Mouse (Mus musculus): ENCODE measurements at regions not wholly inside any gene's neighbourhood (a gene's known extent, or its start where the extent isn't known, plus 50 kb on each side); places are given as distances from the start of the nearest gene placed in this dataset.
"Not testable (repeated sequence)": the region's sequence is repeated elsewhere in the genome, so short reads cannot be mapped to it uniquely, and the experiment has no call there.

DNA sequence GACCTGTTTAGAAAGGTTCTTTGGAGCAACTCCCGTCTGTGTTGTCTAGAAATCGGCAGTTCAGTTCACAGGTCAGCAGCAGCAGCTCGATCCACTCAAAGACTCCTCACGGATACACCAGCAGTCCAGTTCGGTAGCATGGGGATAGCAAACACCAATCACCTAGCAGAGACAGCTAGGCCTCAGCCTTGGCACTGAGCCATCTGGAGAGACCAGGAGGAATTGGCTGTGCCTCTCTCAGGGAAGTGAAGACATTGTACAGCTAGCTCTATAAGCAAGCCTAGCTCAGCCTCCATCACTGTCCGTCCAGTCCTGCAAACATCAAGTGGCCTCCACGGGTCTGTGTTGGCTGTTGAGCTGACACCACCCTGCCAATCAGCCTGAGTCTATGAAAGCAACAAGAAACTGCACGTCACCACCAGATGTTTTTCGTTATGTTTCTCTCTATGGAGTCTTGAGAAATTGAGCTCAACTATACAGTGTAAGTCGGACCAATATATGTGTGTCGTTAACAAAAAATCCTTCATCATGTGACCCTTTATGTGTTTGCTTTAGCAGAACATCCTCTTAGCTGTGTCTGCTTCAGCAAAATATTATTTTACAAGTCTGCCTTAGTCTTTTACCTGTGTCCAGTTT is 209.3 kb downstream of the Plxna1 start:
- peak; percentile 17 for DNase-seq (ENCODE audit: low read depth, low spot score)

GRCm38 (mm10) chr6:89157501-89157900 is 204.9 kb downstream of the Plxna1 start:
- no peak for DNase-seq (ENCODE audit: low read depth, low spot score)

GRCm38 (mm10) chr6:89160051-89160450 is 202.4 kb downstream of the Plxna1 start:
- DNase-seq (ENCODE audit: low read depth, low spot score), result no peak

DNA sequence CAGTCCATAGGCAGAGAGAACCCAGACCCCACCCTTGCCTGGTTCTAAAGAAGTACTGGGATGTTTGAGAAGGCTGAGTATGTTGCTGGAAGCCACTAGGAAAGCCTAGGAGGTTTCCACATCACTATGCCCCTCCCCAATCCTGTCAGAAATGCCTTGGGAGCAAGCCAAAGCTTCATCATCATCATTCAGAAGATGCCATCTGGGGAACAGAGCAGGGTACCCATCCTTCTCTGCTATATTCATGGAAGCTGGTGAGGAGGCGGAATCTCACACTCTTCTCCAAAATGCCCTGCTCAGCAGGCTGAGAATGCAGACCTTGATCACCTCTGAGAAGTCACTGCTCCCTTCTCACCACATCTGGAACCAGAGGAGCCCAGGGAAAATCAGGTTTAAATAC is 200.7 kb downstream of the Plxna1 start:
- no peak for DNase-seq (ENCODE audit: low read depth, low spot score)

- DNase-seq (ENCODE audit: low read depth, low spot score), result no peak
Measured at GRCm38 (mm10) chr6:89169520-89169919, 192.9 kb downstream of the Plxna1 start.

GRCm38 (mm10) chr6:89184920-89185319 is 177.5 kb downstream of the Plxna1 start:
- DNase-seq (ENCODE audit: low read depth, low spot score), result not testable (repeated sequence)

DNA sequence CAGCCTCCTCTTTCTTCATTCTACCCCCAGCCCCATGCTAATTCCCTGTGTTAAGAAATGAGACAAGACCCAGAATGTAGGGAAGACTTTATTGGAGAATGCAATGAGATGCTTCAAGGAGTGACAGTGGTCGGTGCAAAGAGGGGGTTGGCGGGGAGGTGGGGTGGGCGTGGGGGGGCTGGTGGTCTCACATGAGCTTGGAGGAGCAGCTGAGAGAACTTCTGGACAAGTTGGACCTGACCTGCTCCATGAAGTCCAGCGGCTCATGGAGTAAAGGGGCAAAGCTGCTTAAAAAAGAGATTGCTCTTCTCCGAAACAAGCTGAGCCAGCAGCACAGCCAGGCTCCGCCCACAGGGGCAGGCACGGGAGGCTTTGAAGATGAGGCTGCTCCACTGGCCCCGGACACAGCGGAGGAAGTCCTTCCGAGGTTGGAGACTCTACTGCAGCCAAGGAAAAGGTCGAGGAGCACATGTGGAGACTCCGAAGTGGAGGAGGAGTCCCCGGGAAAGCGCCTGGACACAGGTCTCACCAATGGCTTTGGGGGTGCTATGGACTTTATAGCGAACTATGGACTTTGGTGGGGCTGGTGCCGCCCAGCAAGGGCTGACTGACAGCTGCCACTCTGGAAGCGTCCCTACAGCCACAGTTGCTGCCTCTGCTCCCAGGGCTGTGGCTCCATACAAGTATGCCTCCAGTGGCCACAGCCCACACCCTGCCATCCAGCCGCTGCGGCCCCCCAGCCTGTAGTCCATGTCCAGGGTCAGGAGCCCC is 161.7 kb downstream of the Plxna1 start:
- DNase-seq (ENCODE audit: low read depth, low spot score), result not testable (repeated sequence)

DNA sequence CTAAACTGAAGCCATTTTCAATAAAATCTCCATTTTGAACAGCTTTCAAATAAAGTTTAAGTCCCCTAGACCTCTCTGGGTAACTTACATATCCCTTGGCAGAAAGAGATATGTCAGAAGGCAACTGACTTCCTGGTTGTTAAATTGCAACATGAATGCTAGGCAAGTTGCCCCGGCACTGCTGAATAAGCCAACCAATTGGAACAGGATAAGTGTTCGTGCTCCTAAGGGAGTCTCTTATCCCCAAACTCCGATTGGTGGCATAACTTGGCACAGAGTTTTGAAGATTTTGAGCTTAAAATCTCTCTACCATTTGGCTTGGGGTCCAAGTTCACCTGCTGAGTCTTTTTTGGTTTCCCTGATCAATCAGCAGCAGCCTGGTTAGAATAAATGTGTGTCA is 147.4 kb downstream of the Plxna1 start:
- DNase-seq (ENCODE audit: low read depth, low spot score), result no peak

DNA sequence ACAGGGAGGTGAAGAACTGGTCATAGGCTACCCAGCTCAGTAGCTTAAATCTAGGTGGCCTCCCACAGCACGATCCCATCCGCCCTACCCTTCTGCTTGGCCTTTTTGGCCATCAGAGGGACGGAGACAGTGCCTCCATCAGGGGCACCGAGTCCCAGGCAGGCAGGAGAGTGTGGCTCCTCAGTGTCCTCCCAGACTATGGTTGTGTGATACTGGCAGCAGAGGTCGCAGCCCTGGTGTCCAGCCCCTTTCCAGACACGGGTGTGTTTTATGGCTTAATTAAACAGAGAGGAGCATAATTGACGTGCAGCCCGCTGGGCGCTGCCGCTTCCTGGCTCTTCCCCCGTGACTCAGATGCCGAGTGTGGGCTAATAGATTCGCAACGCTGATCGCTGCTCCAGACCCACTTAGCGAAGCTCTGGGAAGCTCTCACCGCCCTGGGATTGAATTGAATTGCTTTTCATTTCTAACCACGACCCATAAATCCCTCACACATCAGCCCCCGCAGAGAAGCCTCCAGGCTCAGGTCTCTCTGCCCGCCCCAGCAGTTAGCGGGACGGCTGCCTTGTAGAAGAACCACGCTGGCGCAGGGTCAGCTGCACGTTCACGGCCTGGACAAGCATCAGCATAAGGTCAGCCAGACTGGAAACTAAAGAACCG is 126.9 kb downstream of the Plxna1 start:
- peak; percentile 34 for DNase-seq (ENCODE audit: low read depth, low spot score)

- DNase-seq (ENCODE audit: low read depth, low spot score), result no peak
Measured at GRCm38 (mm10) chr6:89236226-89236625, 126.2 kb downstream of the Plxna1 start.

DNA sequence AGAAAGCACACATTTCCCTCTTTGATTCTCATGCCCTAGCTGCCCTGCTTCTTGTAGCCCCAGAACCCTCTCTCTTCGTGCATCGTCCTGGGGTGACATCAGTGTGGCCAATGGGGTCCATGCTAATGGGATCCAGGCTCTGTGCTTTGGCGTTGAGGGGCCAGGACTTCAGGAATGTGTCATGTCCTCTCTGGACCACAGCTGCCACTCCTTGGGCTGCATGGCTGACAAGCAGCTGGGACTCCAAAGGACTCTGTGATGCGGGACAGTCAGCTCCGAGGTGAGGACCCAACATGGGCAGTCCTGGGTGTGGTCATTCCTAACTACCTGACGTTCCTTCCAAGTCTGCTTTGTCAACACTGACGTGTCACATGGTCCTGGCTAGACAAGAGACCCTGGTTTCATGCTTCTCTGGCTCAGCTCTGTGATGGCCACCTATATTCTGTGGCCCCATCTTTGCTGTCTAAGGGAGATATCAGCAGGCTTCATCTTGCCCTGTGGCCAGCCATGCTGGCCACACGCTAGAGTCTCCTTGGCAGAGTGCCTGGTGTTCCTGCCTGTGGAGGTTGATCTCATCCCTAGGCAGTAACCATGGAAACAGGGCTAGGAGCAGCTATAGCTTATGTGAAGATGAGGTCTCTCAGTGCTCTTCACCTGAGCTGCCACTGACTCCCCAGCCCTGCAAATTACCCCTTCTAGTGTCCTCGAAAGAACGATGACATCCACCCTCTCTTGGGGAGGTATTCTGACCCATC is 125.4 kb downstream of the Plxna1 start:
- DNase-seq (ENCODE audit: low read depth, low spot score), result no peak

- no peak for DNase-seq (ENCODE audit: low read depth, low spot score)
Measured at GRCm38 (mm10) chr6:89238871-89239270, 123.5 kb downstream of the Plxna1 start.

GRCm38 (mm10) chr6:89239511-89239910 is 122.9 kb downstream of the Plxna1 start:
- no peak for DNase-seq (ENCODE audit: low read depth, low spot score)

- no peak for DNase-seq (ENCODE audit: low read depth, low spot score)
Measured at GRCm38 (mm10) chr6:89240168-89240705, 122.2 kb downstream of the Plxna1 start.

DNA sequence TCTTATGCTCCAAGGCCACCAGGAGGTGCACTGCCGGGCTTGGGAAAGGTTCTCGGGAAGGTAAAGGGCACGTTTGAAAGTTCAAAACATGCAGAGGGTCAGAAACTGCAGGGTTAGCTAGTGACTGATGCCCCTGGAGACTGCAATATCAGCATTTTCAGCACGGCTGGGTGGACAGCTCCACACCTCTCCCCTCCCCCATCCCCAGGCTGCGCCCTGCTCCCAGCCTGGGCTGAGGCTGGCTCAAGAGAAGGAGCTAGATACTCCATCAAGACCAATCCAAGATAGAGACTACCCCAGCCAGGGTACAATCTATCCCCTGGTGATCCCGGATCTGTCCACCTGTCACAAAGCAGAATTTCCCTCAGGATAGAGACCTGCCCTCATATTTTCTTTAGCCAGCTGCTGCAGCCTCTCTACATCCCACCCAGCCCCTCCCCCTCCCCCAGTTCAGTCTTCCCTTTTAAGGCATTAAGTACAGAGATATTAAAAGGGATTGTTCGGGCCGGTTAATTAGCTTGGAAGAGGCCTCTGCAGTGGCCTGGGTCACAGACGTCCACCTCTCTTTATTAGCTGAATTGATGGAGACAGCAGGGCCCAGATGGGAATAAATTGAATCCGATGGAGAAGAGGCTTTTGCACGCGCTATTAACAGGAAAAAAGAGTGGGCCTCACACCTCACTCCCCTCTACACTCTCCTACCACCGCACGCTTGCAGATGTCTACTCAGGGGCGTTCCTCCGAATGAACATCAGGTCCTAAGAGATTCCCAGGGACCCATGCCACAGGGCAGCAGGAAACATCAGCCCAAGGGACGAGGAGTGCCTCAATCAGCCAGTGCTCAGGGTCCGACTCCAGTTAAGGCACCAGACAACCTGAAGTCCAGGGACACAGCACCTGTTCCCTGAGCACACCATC is 119.8 kb downstream of the Plxna1 start:
- DNase-seq (ENCODE audit: low read depth, low spot score), result peak; percentile 70

- DNase-seq (ENCODE audit: low read depth, low spot score), result no peak
Measured at GRCm38 (mm10) chr6:89245506-89245905, 116.9 kb downstream of the Plxna1 start.

DNA sequence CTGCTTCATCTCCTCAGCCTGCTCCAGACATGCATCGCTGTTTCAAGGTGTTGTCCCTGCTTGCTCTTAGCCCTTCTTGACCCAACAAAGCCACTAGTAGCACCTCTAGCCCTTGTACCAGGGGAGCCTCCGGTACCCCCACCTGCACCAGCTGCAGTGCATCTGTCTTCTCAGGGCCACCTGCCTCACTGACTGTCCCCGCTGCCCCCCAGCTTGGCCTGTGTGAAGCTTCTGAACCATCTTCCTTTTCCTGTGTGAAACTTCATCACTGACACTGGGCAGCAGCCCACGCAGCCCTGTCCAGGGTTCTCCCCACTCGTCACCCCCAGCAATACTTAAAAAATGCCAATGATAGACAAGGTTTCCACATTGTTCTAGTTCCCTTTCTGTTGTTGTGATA is 116.2 kb downstream of the Plxna1 start:
- no peak for DNase-seq (ENCODE audit: low read depth, low spot score)

DNA sequence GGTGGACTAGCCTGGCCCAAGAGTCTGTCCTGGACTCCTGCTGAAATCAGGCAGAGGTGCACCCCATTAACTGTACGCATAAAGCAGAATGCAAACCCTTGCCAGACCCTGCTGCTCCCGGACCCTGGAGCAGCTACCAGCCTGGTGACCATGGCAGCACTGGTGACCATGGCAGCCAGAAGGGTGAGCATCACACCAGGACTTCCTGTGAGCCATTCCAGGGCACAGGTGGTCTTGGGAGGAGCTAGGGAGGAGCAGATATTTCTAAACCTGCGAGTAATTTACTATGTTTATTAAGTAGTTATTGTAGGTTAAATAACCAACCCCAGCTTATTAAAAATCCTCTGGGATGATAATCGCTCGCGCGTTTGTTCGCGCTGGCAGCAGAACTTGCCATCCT is 113.8 kb downstream of the Plxna1 start:
- no peak for DNase-seq (ENCODE audit: low read depth, low spot score)

- no peak for DNase-seq (ENCODE audit: low read depth, low spot score)
Measured at GRCm38 (mm10) chr6:89249303-89249702, 113.1 kb downstream of the Plxna1 start.

GRCm38 (mm10) chr6:89251641-89252040 is 110.8 kb downstream of the Plxna1 start:
- DNase-seq (ENCODE audit: low read depth, low spot score), result no peak

DNA sequence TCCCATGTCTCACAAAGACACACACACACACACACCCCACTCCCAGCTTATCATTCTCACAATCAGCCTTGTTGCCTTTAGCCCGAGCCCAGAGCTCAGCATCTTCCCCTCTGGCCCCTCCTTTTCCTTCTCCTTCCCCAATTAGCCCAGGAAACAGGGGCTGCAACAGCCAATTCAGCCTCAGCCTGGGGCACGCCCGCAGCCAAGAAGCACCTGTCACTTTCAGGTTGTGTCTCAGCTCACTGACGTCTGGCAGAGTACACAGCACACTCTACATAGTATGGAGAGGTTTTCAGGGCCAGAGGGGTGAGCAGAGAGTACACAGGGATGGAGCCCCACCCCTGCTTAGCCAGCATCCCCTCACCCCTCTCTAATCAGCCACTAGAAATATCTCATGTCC is 106.4 kb downstream of the Plxna1 start:
- no peak for DNase-seq (ENCODE audit: low read depth, low spot score)

Measured in forelimb bud, embryonic 11.5 days (tissue).